Mouse (Mus musculus) cortical plate, adult 2 months (tissue): ENCODE data around the gene Polg.

ENCODE experiments used
- CTCF ChIP-seq: fragments of 200-500 bp; IDR thresholded peaks from 2 replicates; pipeline ENCODE4 v1.5.1; 2011; ENCODE audit warnings: mild to moderate bottlenecking, control low read depth, low read length; ENCODE audit not compliant: insufficient read depth; ENCODE audit errors: extremely low read depth
- POLR2A ChIP-seq: fragments of 200-500 bp; IDR thresholded peaks from 2 replicates; pipeline ENCODE4 v1.6.1; 2011; ENCODE audit warnings: mild to moderate bottlenecking, low read length, control low read depth; ENCODE audit not compliant: insufficient read depth; ENCODE audit errors: extremely low read depth

DNA sequence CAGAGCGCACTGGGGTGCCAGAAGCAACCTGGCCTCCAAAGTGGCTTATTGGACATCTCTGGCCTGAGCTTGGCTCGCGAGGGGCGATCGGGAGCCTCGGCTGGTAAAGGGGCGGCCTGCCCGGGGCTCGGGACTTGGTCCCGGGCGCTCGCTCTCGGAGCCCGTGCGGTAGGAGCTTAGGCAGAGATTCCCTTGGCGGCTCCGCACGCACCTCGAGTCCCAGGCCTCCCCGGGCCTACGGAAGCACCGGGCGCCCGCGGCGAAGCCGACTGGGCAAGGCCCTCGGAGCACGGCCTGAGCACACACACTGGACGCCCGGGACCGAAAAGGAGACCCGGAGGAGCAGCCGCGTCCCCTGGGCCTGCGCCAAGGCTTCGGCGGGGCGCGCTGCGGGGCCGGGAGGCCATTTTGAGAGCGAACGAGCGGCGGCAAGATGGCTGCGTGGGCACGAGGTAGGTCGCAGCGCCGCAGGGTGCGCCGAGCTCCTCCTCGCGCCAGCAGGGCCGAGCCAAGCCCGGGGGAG is 49.1 kb upstream of the Polg start:
- TF ChIP-seq CTCF = no peak
- no peak for TF ChIP-seq POLR2A
